Mouse (Mus musculus): ENCODE data around the gene Gm34653. TPM values are rescaled to one million over a fixed set of nuclear protein-coding genes. Genes with fewer than 3 reads are reported as not detected.
"Not testable (repeated sequence)": the region's sequence is repeated elsewhere in the genome, so short reads cannot be mapped to it uniquely, and the experiment has no call there.

Gene Gm34653
- polyA plus RNA-seq, 1 experiment from 2014 or later = 0.13 TPM

DNA sequence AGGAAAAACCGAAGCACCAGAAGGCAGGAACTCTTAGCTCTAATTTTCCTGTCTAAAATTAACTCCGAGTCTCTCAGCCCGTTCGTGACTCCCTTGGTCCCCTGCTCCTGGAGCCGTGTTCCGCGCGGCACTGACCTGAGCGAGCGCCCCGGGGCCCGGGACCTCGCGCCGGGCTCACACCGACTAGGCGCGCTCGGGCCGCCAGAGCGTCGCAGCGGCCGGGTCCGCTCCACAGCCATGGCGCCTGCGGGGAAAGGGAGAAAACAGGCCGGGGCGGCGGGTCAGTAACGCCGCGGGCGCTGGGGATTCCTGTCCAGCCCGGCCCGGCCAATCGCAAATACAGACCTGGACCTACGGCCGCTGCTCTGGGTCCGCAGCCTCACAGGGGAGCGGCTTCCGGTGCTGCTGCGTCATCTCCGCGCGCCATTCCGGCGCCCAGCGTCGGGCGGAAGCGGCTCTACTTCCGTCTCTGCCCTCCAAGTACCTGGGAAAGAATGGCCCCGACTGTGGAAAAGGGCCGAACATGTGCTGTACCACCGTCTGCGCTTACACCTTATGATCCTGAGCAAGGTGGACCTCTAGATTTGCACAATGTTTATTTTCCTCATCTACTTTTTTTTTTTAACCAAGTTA lies 6.9 kb upstream of the Gm34653 start, which contains the start of gene Fbxw2:
Gene Fbxw2 (minus strand): TSS at position 485 of the 633 bp plus-strand sequence.
- no peaks in the 10 kb centered on the region for H3K9me3 ChIP-seq
- peak within 1 kb of the TSS; percentile 95 for H3K9ac ChIP-seq (replicated peaks)
- peaks cover 14% of the 10 kb centered on the region for H3K36me3 ChIP-seq
- WGBS = under 1% methylated on average over 51 of the region's 57 CpGs
- ATAC-seq (ENCODE audit: insufficient number of reproducible peaks, insufficient read depth, low FRiP score, low TSS enrichment, low read depth) = peak; percentile 92
- peak within 1 kb of the TSS; percentile 84 for H3K4me2 ChIP-seq
- peak within 1 kb of the TSS; percentile 97 for H3K4me3 ChIP-seq (replicated peaks)
- peak within 1 kb of the TSS; percentile 83 for H3K27ac ChIP-seq
- H3K4me1 ChIP-seq (replicated peaks) = peaks cover 19% of the 10 kb centered on the region
- H3K27me3 ChIP-seq = no peaks in the 10 kb centered on the region

DNA sequence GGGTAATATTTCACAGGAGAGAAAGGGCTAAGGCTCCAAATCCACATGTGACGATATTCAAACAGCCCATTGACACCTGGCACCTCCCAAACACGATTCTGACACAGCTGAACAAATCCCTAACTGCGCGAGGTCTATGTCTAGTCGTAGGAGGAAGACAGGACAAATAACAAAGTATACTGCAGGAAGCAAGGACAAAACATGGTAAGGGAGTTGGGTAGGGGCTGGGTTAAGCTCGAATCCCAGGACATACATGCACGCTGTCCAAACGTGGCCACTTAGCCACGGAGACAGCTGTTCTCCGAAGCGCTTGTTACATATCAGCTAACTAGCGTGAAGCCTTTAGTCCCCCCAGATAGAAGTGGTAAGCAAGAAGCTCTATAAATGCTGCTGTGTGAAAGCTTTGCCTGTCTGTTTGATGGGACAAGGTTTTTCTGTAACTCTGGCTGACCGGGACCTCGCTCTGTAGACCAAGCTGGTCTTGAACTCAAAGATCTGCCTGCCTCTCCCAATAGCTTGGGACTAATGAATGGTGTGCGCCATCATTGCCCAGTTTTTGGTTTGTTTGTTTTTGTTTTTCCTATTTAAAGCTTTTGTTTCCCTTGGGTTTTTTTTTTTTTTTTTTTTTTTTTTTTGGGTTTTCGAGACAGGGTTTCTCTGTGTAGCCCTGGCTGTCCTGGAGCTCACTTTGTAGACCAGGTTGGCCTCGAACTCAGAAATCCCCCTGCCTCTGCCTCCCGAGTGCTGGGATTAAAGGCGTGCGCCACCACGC lies 6.2 kb upstream of the Gm34653 start:
- no peaks in the 10 kb centered on the region for H3K27me3 ChIP-seq
- ATAC-seq (ENCODE audit: insufficient number of reproducible peaks, insufficient read depth, low FRiP score, low TSS enrichment, low read depth) = no peak; the same call in 1 of the 2 replicates
- 37% methylated on average over 20 of the region's 21 CpGs for WGBS
- H3K4me3 ChIP-seq (replicated peaks) = peak overlapping the region; percentile 97
- H3K9me3 ChIP-seq = no peaks in the 10 kb centered on the region
- peaks cover 9% of the 10 kb centered on the region for H3K36me3 ChIP-seq
- H3K4me2 ChIP-seq = peak overlapping the region; percentile 84
- H3K27ac ChIP-seq = peak overlapping the region; percentile 83; the same call in 1 of the 2 replicates
- peaks cover 19% of the 10 kb centered on the region for H3K4me1 ChIP-seq (replicated peaks)
- H3K9ac ChIP-seq (replicated peaks) = peak overlapping the region; percentile 95

DNA sequence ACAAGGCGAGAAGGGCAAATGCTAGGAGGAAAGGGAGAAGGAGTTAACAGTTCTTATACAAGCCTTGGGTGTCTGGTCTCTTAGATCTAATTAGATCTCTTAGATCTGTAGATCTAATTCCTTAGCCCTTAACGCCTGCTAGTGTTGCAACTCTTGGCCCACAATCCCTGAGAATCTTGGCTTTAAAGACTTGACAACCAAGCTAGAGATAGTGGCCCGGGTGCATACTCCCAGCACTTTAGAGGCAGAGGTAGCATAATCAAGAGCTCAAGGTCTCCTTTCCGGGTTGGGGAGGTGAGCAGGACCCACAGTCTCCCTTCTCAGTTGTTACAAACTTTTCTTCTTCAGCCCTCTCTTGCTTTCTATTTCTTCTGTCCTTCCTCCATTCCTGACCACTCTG lies 5.2 kb upstream of the Gm34653 start:
- no peak overlapping the region for H3K27ac ChIP-seq
- 85% methylated on average over 4 of the region's 4 CpGs for WGBS

DNA sequence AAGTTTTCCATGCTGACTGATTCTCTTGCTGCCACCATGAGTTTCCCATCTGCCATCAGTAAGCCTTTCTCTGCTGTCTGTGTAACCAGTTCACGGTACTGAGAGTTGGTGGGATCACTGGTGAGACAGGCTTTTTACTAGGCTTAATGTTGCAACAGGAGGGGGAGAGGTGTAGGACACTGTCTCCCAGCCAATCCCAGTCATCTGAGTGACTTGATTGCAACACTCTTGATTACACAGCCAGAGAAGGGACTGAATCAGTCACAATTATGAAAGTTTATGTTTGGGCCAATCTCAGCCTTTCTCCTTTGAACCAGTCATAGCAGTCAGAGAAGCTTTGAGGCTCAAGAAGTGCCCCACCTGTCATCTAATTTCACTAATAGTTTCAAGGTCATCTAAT lies 4.8 kb upstream of the Gm34653 start:
- no peak for ATAC-seq (ENCODE audit: insufficient number of reproducible peaks, insufficient read depth, low FRiP score, low TSS enrichment, low read depth)
- H3K27ac ChIP-seq = no peak overlapping the region
- no peak overlapping the region for H3K9ac ChIP-seq (replicated peaks)
- H3K4me2 ChIP-seq = no peak overlapping the region
- no peaks in the 10 kb centered on the region; the same call in 1 of the 2 replicates for H3K36me3 ChIP-seq
- WGBS = 87% methylated on average over 1 of the region's 1 CpGs
- no peak overlapping the region for H3K4me3 ChIP-seq (replicated peaks)
- no peaks in the 10 kb centered on the region for H3K27me3 ChIP-seq
- no peaks in the 10 kb centered on the region for H3K9me3 ChIP-seq
- H3K4me1 ChIP-seq (replicated peaks) = peaks cover 19% of the 10 kb centered on the region

More for the DNA sequence above, 5.2 kb upstream of the Gm34653 start:
- Histone ChIP-seq H3K9ac (replicated peaks) (no peak overlapping the region), H3K27me3 (no peaks in the 10 kb centered on the region), H3K4me1 (replicated peaks) (peaks cover 19% of the 10 kb centered on the region), H3K9me3 (no peaks in the 10 kb centered on the region), H3K4me2 (no peak overlapping the region), H3K4me3 (replicated peaks) (no peak overlapping the region), H3K36me3 (peaks cover 3% of the 10 kb centered on the region)
- no peak for ATAC-seq (ENCODE audit: insufficient number of reproducible peaks, insufficient read depth, low FRiP score, low TSS enrichment, low read depth)

DNA sequence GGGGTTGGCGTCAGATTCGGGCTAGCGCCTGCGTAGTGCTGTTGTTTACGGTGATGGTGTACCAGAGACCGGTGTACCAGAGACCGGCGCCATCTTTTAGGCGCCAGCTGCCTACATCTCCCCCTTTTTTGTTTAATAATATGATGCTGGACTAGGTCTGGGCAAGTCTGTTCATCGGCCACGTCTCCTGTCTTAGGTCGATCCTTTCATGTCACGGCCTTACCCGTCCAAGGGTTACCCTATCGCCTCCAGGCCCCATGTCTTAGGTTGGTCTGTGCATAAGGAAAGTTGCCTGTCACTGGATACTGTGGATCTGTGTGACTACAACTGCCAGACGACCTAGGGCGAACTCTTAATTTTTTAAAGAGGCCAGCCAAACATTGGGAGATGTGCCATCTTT lies 2.7 kb upstream of the Gm34653 start:
- H3K9me3 ChIP-seq; H3K27ac ChIP-seq; H3K9ac ChIP-seq (replicated peaks); H3K4me1 ChIP-seq (replicated peaks); H3K27me3 ChIP-seq; ATAC-seq (ENCODE audit: insufficient number of reproducible peaks, insufficient read depth, low FRiP score, low TSS enrichment, low read depth); H3K4me3 ChIP-seq (replicated peaks); H3K4me2 ChIP-seq; H3K36me3 ChIP-seq: not testable (repeated sequence)
- 92% methylated on average over 17 of the region's 17 CpGs for WGBS

DNA sequence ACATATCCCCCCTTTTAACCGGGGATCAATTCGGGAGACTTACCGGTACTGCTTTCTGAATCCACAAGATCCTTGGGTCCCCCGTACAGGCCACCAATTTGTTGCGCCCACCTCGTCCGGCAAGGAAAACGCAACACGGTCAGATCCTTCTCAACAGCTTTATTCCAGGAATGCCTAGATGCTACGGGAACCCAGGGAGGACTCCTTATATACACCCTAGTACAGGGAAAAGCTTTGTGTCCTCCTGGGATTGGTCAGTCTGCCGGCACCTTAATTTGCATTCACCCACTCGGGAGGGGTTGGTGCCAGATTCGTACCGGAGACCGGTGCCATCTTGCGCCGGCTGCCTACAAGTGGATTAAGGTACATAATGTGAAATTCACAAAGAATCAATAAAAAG lies 817 bp downstream of the Gm34653 start:
- H3K36me3 ChIP-seq = no peaks in the 10 kb centered on the region
- no peaks in the 10 kb centered on the region for H3K4me1 ChIP-seq (replicated peaks)
- no peaks in the 10 kb centered on the region for H3K27me3 ChIP-seq
- no peak overlapping the region for H3K27ac ChIP-seq
- H3K4me2 ChIP-seq = no peak overlapping the region
- no peaks in the 10 kb centered on the region for H3K9me3 ChIP-seq
- ATAC-seq (ENCODE audit: insufficient number of reproducible peaks, insufficient read depth, low FRiP score, low TSS enrichment, low read depth) = no peak
- WGBS = 85% methylated on average over 17 of the region's 17 CpGs
- no peak overlapping the region for H3K9ac ChIP-seq (replicated peaks)
- H3K4me3 ChIP-seq (replicated peaks) = no peak overlapping the region

DNA sequence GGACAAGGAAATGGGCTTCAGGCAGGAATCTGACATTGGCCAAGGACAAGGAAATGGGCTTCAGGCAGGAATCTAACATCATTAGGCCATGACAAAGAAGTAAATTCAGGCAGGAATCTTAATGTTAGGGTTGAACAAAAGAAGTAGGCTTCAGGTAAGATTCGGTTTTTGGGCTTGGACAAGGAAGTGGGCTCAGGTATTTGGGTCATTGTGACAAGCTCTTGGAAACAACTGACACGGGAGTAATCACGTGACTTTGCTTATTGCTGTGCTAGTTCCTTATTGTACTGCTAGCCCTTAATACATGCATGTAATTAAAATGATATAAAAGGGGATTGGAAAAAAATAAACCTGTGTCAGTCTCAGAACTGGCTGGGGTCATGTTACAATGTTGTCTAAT lies 2.9 kb downstream of the Gm34653 start:
- ATAC-seq (ENCODE audit: insufficient number of reproducible peaks, insufficient read depth, low FRiP score, low TSS enrichment, low read depth) = no peak
- no peak overlapping the region for H3K4me2 ChIP-seq
- no peak overlapping the region for H3K9ac ChIP-seq (replicated peaks)
- H3K4me1 ChIP-seq (replicated peaks) = no peaks in the 10 kb centered on the region
- H3K27me3 ChIP-seq = no peaks in the 10 kb centered on the region
- no peak overlapping the region for H3K4me3 ChIP-seq (replicated peaks)
- H3K27ac ChIP-seq = no peak overlapping the region
- no peaks in the 10 kb centered on the region for H3K36me3 ChIP-seq
- WGBS = 70% methylated on average over 3 of the region's 3 CpGs
- H3K9me3 ChIP-seq = no peaks in the 10 kb centered on the region

DNA sequence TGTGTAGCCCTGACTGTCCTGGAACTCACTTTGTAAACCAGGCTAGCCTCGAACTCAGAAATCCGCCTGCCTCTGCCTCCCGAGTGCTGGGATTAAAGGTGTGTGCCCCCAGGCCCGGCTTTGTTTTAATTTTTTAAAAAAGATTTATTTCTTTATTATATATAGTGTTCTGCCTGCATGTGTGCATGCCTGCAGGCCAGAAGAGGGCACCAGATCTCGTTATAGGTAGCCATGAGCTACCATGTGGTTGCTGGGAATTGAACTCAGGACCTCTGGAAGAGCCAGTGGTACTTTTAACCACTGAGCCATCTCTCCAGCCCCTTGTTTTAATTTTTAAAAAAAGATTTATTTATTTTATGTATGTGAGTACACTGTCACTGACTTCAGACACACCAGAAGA lies 7.3 kb downstream of the Gm34653 start:
- H3K9me3 ChIP-seq; ATAC-seq (ENCODE audit: insufficient number of reproducible peaks, insufficient read depth, low FRiP score, low TSS enrichment, low read depth): not testable (repeated sequence)

DNA sequence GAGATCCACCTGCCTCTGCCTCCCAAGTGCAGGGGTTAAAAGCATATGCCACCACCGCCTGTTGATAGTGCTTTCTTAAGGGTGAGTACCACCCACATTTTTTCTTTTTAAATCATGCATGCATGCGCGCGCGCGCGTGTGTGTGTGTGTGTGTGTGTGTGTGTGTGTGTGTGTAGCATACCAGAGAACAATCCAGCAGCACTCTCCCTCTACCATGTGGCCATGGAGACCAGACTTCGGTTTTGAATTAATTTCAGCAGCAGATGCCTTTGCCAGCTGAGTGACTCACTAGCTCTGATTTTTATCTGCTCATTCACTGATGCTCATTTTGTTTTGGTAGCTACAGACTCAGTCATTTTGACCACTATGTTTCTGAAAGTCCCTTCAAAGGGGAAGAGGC lies 8.9 kb downstream of the Gm34653 start:
- H3K9me3 ChIP-seq = no peaks in the 10 kb centered on the region
- no peak overlapping the region for H3K27ac ChIP-seq
- no peaks in the 10 kb centered on the region for H3K27me3 ChIP-seq
- H3K9ac ChIP-seq (replicated peaks) = no peak overlapping the region
- H3K36me3 ChIP-seq = no peaks in the 10 kb centered on the region
- no peaks in the 10 kb centered on the region for H3K4me1 ChIP-seq (replicated peaks)
- 94% methylated on average over 8 of the region's 8 CpGs for WGBS
- H3K4me2 ChIP-seq = no peak overlapping the region
- no peak overlapping the region for H3K4me3 ChIP-seq (replicated peaks)
- ATAC-seq (ENCODE audit: insufficient number of reproducible peaks, insufficient read depth, low FRiP score, low TSS enrichment, low read depth) = no peak

More for the DNA sequence above, 7.3 kb downstream of the Gm34653 start:
- not testable (repeated sequence) for H3K4me3 ChIP-seq (replicated peaks); H3K4me1 ChIP-seq (replicated peaks); H3K27me3 ChIP-seq; H3K4me2 ChIP-seq; H3K27ac ChIP-seq; H3K36me3 ChIP-seq; H3K9ac ChIP-seq (replicated peaks)
- WGBS = 77% methylated on average over 5 of the region's 5 CpGs

DNA sequence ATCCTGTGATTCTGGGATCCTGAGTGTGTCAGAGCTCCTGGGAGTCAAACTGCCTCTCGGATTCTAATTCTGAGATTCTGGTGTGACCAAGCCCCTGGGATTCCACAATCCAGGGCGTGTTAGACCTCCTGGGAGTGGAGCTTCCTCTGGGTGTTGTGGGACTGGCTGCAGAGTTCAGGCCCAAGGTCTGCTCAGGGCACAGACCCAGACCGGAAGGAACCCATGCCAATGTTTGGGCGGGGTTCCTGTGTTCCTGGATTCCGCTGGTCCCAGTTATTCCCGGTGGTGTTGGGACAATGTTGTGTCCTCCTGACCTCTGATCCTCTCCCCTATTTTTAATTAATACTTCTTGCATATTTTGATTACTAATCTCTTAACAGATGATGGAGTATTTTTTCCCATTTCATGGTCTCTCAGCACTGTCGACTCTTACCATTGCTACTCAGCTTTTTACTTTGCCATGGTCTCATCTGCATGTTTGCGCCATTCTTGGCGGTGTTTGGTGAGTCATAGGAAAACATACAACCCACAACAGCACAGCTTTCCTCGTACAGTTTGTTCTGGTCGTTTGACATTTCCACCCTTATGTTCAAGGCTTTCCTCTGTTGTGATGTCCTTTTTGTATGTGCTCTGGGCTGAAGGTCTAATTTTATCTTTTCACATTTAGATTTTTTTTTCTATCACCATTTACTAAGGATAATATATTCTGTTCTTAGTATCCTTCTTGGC lies 10.6 kb downstream of the Gm34653 start:
- 81% methylated on average over 11 of the region's 11 CpGs for WGBS
- Histone ChIP-seq H3K4me2 (no peak overlapping the region), H3K27me3 (no peaks in the 10 kb centered on the region), H3K36me3 (no peaks in the 10 kb centered on the region), H3K4me1 (replicated peaks) (no peaks in the 10 kb centered on the region), H3K4me3 (replicated peaks) (no peak overlapping the region), H3K27ac (no peak overlapping the region), H3K9ac (replicated peaks) (no peak overlapping the region), H3K9me3 (no peaks in the 10 kb centered on the region)
- ATAC-seq (ENCODE audit: insufficient number of reproducible peaks, insufficient read depth, low FRiP score, low TSS enrichment, low read depth) = no peak

DNA sequence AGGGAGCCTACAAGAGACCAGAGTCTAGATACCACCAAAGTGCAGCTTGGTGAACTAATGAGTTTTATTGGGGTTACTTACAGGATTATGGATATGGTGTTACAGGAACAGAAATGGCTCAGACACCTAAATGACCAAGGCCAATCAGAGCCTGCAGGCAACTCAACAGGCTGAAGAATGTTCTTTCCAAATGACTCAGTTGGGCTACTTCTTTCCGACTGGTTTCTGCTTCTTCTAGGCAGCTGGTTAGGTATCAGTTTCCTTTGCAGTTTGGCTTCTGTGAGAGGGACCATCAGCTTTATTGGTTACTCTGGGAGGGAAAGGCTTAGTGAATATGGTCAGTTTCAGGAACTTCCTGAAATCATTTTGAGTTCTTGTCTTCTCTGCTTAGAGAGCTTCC lies 14.9 kb downstream of the Gm34653 start:
- no peak overlapping the region for H3K4me3 ChIP-seq (replicated peaks)
- H3K27ac ChIP-seq = no peak overlapping the region
- H3K4me1 ChIP-seq (replicated peaks) = no peaks in the 10 kb centered on the region
- H3K36me3 ChIP-seq = peaks cover 38% of the 10 kb centered on the region
- ATAC-seq (ENCODE audit: insufficient number of reproducible peaks, insufficient read depth, low FRiP score, low TSS enrichment, low read depth) = no peak
- H3K4me2 ChIP-seq = no peak overlapping the region
- H3K9me3 ChIP-seq = no peaks in the 10 kb centered on the region
- H3K27me3 ChIP-seq = no peaks in the 10 kb centered on the region
- H3K9ac ChIP-seq (replicated peaks) = no peak overlapping the region
- WGBS = 81% methylated on average over 1 of the region's 1 CpGs

Measured in limb, embryonic 12.5 days (tissue).